Mouse (Mus musculus) NIH3T3 (cell line): ENCODE results near the gene Zfp472.
"Not testable (repeated sequence)": the region's sequence is repeated elsewhere in the genome, so short reads cannot be mapped to it uniquely, and the experiment has no call there.

Source experiments
- DNase-seq: peaks from one replicate; pipeline ENCODE4 v3.0.0-alpha.2; 2012; ENCODE audit warnings: low read depth

Zfp472 gene

DNA sequence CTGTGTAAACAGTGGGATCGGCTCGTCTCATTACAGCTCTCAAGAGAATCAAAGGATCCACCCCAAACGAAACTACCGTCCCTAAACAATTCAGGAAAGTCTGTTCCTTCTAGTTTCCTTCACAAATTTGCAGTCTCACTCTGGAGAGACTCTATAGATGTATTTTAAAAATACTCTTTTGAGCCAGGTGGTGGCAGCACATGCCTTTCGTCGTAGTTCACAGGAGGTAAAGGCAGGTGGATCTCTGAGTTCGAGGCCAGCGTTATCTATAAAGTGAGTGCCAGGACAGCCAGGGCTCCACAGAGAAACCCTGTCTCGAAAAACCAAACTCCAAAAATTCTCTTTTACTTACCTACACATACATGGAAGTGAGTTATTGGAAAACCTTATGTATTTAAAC lies 42.7 kb downstream of the Zfp472 start:
- DNase-seq, result peak; percentile 31

DNA sequence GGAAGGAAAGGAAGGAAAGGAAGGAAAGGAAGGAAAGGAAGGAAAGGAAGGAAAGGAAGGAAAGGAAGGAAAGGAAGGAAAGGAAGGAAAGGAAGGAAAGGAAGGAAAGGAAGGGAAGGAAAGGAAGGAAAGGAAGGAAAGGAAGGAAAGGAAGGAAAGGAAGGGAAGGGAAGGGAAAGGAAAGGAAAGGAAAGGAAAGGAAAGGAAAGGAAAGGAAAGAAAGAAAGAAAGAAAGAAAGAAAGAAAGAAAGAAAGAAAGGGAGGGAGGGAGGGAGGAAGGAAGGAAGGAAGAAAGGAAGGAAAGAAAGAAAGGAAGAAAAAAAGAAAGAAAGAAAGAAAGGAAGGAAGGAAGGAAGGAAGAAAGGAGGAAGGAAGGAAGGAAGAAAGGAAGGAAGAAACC lies 54.8 kb downstream of the Zfp472 start:
- not testable (repeated sequence) for DNase-seq
